In the genomic region with DNA sequence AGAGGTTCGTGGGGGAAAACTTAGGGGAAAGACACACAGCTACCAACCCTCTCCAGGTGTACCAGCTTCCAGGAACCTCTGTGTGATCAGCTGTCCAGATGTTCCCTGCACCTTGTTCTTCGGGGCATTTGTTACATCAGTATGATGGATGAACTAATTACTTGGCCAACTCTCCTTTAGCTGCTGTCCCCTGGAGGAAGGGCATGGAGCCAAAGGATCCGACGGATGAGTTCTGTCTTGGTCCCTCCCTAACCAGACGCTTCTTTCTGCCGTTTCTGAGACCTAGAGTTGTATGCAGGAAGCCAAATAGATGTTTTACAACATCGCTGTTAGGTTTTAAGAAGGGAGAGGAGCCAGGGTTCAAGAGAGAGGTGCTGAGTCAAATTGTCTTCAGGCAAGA, we compare ENCODE assay signal across 16 mouse cellular contexts. TPM values are rescaled to one million over a fixed set of nuclear protein-coding genes. Genes with fewer than 3 reads are reported as not detected.
"Had no signal": no experiment of that assay in that cellular context is flagged by ENCODE, and none has a peak within 500 bp of the region (broad histone marks: within the 10 kb centered on the region; RNA-seq: fewer than 3 reads in every experiment).

No protein-coding gene starts in this region.

- H3K9me3 ChIP-seq: kidney, embryonic 15.5 days; limb, embryonic 12.5 days; liver, embryonic 13.5 days; stomach, embryonic 15.5 days had no signal

- H3K27me3 ChIP-seq: kidney, embryonic 15.5 days; limb, embryonic 12.5 days; stomach, embryonic 15.5 days had no signal

- H3K4me2 ChIP-seq: kidney, embryonic 15.5 days; limb, embryonic 12.5 days; liver, embryonic 13.5 days; midbrain, embryonic 11.5 days; stomach, embryonic 15.5 days had no signal

- ATAC-seq: liver, postnatal 0 days; midbrain, embryonic 16.5 days had no signal

- H3K4me3 ChIP-seq: kidney, embryonic 15.5 days; left cerebral cortex, adult 2 months; limb, embryonic 12.5 days; liver, embryonic 13.5 days; megakaryocyte, embryonic 14.5 days; stomach, embryonic 15.5 days had no signal

- H3K27ac ChIP-seq: kidney, embryonic 15.5 days; left cerebral cortex, adult 2 months; limb, embryonic 12.5 days; liver, embryonic 13.5 days; macrophage; stomach, embryonic 15.5 days had no signal

- H3K9ac ChIP-seq: kidney, embryonic 15.5 days; limb, embryonic 12.5 days; liver, embryonic 13.5 days; liver, postnatal 0 days; stomach, embryonic 15.5 days had no signal

- DNase-seq: kidney, adult 2 months; kidney, postnatal 14 days; liver; liver, embryonic 13.5 days; liver, postnatal 0 days; lung, postnatal 10 days; right cerebral cortex, postnatal 14 days; thymus, postnatal 4 days had no signal

- H3K36me3 ChIP-seq: kidney, embryonic 15.5 days; limb, embryonic 12.5 days; liver, embryonic 13.5 days; stomach, embryonic 15.5 days had no signal

- H3K4me1 ChIP-seq: limb, embryonic 12.5 days; liver, embryonic 13.5 days had no signal

RNA-seq across cellular contexts. Expression of a gene that starts 12.8 kb away (rescaled TPM):
- polyA plus RNA-seq: macrophage had no signal
